Mouse (Mus musculus): ENCODE results near the gene Fhit. TPM values are rescaled to one million over a fixed set of nuclear protein-coding genes. Genes with fewer than 3 reads are reported as not detected.

Gene Fhit
- polyA plus RNA-seq, 1 experiment from 2014 or later, result 1.9 TPM

DNA sequence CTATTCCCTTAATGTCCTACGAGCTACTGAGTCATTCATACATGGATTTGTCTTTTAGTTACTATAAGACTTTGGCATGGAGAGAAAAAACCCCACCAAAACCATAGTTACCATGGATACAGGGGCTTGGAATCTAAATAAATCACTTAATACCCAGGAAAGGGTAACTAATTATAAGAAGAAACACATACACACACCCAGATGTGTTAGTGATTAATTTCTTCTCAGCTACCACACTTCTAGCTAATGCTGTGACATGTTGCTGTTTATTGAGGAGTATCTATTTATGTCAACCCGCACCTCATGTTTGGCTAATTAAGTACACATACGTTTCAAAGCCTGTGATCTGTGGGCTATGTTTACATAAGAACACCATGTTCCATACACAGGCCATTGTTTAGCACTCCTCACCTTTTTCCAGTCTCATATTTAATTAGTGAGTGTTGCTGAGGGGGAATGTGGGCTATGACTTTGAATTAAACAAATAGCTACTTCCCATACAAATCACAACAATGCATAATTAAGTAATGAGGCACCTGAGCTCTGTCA, 1373.4 kb downstream of the Fhit start:
- H3K4me3 ChIP-seq (ENCODE audit: low read depth, low read length), result no peak overlapping the region
- no peak for ATAC-seq (ENCODE audit: low read depth)
- H3K4me1 ChIP-seq (ENCODE audit: control insufficient read depth, low read depth, low read length), result no peaks in the 10 kb centered on the region
- H3K9ac ChIP-seq (ENCODE audit: low read depth, low read length), result no peak overlapping the region
- H3K9me3 ChIP-seq (replicated peaks; ENCODE audit: control insufficient read depth, low read length), result no peaks in the 10 kb centered on the region
- no peaks in the 10 kb centered on the region for H3K36me3 ChIP-seq (ENCODE audit: control insufficient read depth, insufficient read depth)
- no peak overlapping the region for H3K27ac ChIP-seq (ENCODE audit: low read length)
- no peak overlapping the region for H3K4me2 ChIP-seq (ENCODE audit: low read depth, low read length)
- 45% methylated on average over 3 of the region's 3 CpGs for WGBS (ENCODE audit: insufficient replicate concordance)
- H3K27me3 ChIP-seq (ENCODE audit: control insufficient read depth, insufficient read depth, low read depth, low read length), result no peaks in the 10 kb centered on the region

- WGBS (ENCODE audit: insufficient replicate concordance), result 47% methylated on average over 1 of the region's 1 CpGs
- Histone ChIP-seq H3K27me3 (ENCODE audit: control insufficient read depth, insufficient read depth, low read depth, low read length) (no peaks in the 10 kb centered on the region), H3K4me1 (ENCODE audit: control insufficient read depth, low read depth, low read length) (no peaks in the 10 kb centered on the region), H3K36me3 (ENCODE audit: control insufficient read depth, insufficient read depth) (no peaks in the 10 kb centered on the region), H3K4me2 (ENCODE audit: low read depth, low read length) (no peak overlapping the region), H3K4me3 (ENCODE audit: low read depth, low read length) (no peak overlapping the region), H3K9me3 (replicated peaks; ENCODE audit: control insufficient read depth, low read length) (no peaks in the 10 kb centered on the region), H3K27ac (ENCODE audit: low read length) (no peak overlapping the region), H3K9ac (ENCODE audit: low read depth, low read length) (no peak overlapping the region)
- ATAC-seq (ENCODE audit: low read depth), result no peak
Measured at GRCm38 (mm10) chr14:9787389-9787788, 1374.4 kb downstream of the Fhit start.

DNA sequence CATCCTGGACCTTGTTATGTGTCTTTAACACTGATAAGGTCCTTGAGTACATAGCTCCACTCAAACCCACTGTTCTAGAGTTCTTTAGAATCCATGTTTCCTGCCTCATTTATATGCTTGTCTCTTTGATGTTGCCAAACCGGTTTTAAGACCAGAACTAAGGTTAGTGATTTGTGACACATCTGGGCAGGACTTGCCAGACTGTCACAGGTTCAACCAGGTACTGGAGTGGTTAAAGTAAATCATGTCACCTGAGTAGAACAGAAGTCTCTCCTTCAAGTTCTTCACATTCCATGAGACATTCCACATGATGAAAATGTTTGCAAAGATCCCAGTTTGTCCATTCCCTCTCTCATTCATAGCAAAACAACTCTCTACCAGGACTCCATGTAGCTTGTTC, 1376.0 kb downstream of the Fhit start:
- no peak overlapping the region for H3K4me2 ChIP-seq (ENCODE audit: low read depth, low read length)
- H3K9ac ChIP-seq (ENCODE audit: low read depth, low read length), result no peak overlapping the region
- 18% methylated on average over 1 of the region's 1 CpGs for WGBS (ENCODE audit: insufficient replicate concordance)
- no peak overlapping the region for H3K27ac ChIP-seq (ENCODE audit: low read length)
- H3K27me3 ChIP-seq (ENCODE audit: control insufficient read depth, insufficient read depth, low read depth, low read length), result no peaks in the 10 kb centered on the region
- no peaks in the 10 kb centered on the region for H3K4me1 ChIP-seq (ENCODE audit: control insufficient read depth, low read depth, low read length)
- no peak overlapping the region for H3K4me3 ChIP-seq (ENCODE audit: low read depth, low read length)
- H3K9me3 ChIP-seq (replicated peaks; ENCODE audit: control insufficient read depth, low read length), result no peaks in the 10 kb centered on the region
- H3K36me3 ChIP-seq (ENCODE audit: control insufficient read depth, insufficient read depth), result no peaks in the 10 kb centered on the region
- no peak for ATAC-seq (ENCODE audit: low read depth)

- Histone ChIP-seq H3K4me1 (ENCODE audit: control insufficient read depth, low read depth, low read length) (no peaks in the 10 kb centered on the region), H3K9me3 (replicated peaks; ENCODE audit: control insufficient read depth, low read length) (no peaks in the 10 kb centered on the region), H3K36me3 (ENCODE audit: control insufficient read depth, insufficient read depth) (no peaks in the 10 kb centered on the region), H3K9ac (ENCODE audit: low read depth, low read length) (no peak overlapping the region), H3K27ac (ENCODE audit: low read length) (no peak overlapping the region), H3K4me3 (ENCODE audit: low read depth, low read length) (no peak overlapping the region), H3K4me2 (ENCODE audit: low read depth, low read length) (no peak overlapping the region), H3K27me3 (ENCODE audit: control insufficient read depth, insufficient read depth, low read depth, low read length) (no peaks in the 10 kb centered on the region)
- no peak for ATAC-seq (ENCODE audit: low read depth)
- 63% methylated on average over 4 of the region's 4 CpGs for WGBS (ENCODE audit: insufficient replicate concordance)
Measured at GRCm38 (mm10) chr14:9751341-9751740, 1410.5 kb downstream of the Fhit start.

DNA sequence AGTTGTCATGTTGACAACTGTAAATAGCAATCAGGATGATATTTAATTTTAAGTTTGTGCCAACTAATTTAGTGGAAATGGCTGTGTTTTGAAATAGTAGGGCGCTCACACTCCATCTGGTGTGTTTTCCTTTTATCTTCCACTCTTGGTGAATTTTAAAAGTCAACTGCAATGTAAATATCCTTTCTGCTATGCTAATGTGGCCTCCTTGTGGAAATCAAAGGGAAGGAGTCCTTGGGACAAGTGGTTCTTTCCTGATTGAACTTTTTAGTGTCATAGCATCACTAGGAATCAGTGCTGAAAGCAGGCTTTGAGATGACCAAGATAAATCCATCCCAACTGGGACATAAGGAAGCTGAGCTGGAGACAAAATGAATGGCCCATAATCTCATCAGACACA, 1413.1 kb downstream of the Fhit start:
- no peak overlapping the region for H3K4me2 ChIP-seq (ENCODE audit: low read depth, low read length)
- H3K9me3 ChIP-seq (replicated peaks; ENCODE audit: control insufficient read depth, low read length), result no peaks in the 10 kb centered on the region
- no peaks in the 10 kb centered on the region for H3K36me3 ChIP-seq (ENCODE audit: control insufficient read depth, insufficient read depth)
- H3K4me1 ChIP-seq (ENCODE audit: control insufficient read depth, low read depth, low read length), result no peaks in the 10 kb centered on the region
- 39% methylated on average over 1 of the region's 1 CpGs for WGBS (ENCODE audit: insufficient replicate concordance)
- ATAC-seq (ENCODE audit: low read depth), result no peak
- no peak overlapping the region for H3K9ac ChIP-seq (ENCODE audit: low read depth, low read length)
- no peak overlapping the region for H3K27ac ChIP-seq (ENCODE audit: low read length)
- H3K4me3 ChIP-seq (ENCODE audit: low read depth, low read length), result no peak overlapping the region
- H3K27me3 ChIP-seq (ENCODE audit: control insufficient read depth, insufficient read depth, low read depth, low read length), result no peaks in the 10 kb centered on the region

- Histone ChIP-seq H3K9me3 (replicated peaks; ENCODE audit: control insufficient read depth, low read length) (no peaks in the 10 kb centered on the region), H3K27ac (ENCODE audit: low read length) (no peak overlapping the region), H3K27me3 (ENCODE audit: control insufficient read depth, insufficient read depth, low read depth, low read length) (no peaks in the 10 kb centered on the region), H3K36me3 (ENCODE audit: control insufficient read depth, insufficient read depth) (no peaks in the 10 kb centered on the region), H3K4me1 (ENCODE audit: control insufficient read depth, low read depth, low read length) (no peaks in the 10 kb centered on the region), H3K9ac (ENCODE audit: low read depth, low read length) (no peak overlapping the region), H3K4me2 (ENCODE audit: low read depth, low read length) (no peak overlapping the region), H3K4me3 (ENCODE audit: low read depth, low read length) (no peak overlapping the region)
- ATAC-seq (ENCODE audit: low read depth), result no peak
- WGBS (ENCODE audit: insufficient replicate concordance), result 54% methylated on average over 2 of the region's 2 CpGs
Measured at GRCm38 (mm10) chr14:9721917-9722472, 1439.8 kb downstream of the Fhit start.

DNA sequence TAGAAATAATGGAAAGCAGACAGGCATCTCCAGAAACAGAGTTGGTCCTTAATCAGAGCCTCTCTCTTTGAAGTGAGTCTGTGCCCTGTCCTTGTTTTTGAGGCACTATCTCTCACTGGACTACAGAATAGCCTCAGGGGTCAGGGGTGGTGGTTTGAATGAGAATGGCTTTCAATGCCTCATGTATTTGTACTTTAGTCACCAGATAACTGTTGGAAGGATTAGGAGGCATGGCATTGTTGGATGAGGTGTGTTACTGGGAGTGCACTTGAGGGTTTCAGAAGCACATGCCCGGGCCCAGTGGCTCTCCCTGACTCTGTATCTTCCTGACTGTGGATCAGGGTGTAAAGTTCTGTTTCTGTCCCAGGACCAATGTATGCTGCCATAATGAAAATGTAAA, 1463.2 kb downstream of the Fhit start:
- H3K4me1 ChIP-seq (ENCODE audit: control insufficient read depth, low read depth, low read length), result no peaks in the 10 kb centered on the region
- no peaks in the 10 kb centered on the region for H3K36me3 ChIP-seq (ENCODE audit: control insufficient read depth, insufficient read depth)
- no peaks in the 10 kb centered on the region for H3K9me3 ChIP-seq (replicated peaks; ENCODE audit: control insufficient read depth, low read length)
- H3K4me2 ChIP-seq (ENCODE audit: low read depth, low read length), result no peak overlapping the region
- H3K4me3 ChIP-seq (ENCODE audit: low read depth, low read length), result no peak overlapping the region
- no peaks in the 10 kb centered on the region for H3K27me3 ChIP-seq (ENCODE audit: control insufficient read depth, insufficient read depth, low read depth, low read length)
- no peak overlapping the region for H3K27ac ChIP-seq (ENCODE audit: low read length)
- ATAC-seq (ENCODE audit: low read depth), result no peak
- no peak overlapping the region for H3K9ac ChIP-seq (ENCODE audit: low read depth, low read length)
- 56% methylated on average over 1 of the region's 1 CpGs for WGBS (ENCODE audit: insufficient replicate concordance)

DNA sequence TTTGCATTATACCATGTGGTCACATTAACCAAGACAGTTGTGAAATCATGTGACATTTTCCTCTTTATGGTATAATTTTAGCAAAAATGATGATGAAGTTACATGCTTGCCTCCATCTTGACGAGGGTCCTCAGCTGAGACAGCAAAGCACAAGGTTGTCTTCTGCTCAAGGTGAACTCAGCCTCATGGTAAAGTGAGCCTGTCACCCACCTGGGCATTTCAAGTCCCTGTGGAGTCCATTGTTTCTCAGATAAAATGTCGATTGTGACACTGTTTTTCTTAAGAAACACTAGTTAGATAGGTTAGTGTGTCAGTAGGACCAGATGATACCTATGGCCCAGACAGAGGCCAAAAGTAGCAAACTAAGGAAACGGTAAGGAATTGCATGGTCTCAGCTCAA, 1464.7 kb downstream of the Fhit start:
- no peaks in the 10 kb centered on the region for H3K9me3 ChIP-seq (replicated peaks; ENCODE audit: control insufficient read depth, low read length)
- H3K4me1 ChIP-seq (ENCODE audit: control insufficient read depth, low read depth, low read length), result no peaks in the 10 kb centered on the region
- no peak overlapping the region for H3K4me2 ChIP-seq (ENCODE audit: low read depth, low read length)
- no peaks in the 10 kb centered on the region for H3K27me3 ChIP-seq (ENCODE audit: control insufficient read depth, insufficient read depth, low read depth, low read length)
- H3K4me3 ChIP-seq (ENCODE audit: low read depth, low read length), result no peak overlapping the region
- no peak for ATAC-seq (ENCODE audit: low read depth)
- H3K27ac ChIP-seq (ENCODE audit: low read length), result no peak overlapping the region
- WGBS (ENCODE audit: insufficient replicate concordance), result 43% methylated on average over 3 of the region's 3 CpGs
- H3K36me3 ChIP-seq (ENCODE audit: control insufficient read depth, insufficient read depth), result no peaks in the 10 kb centered on the region
- no peak overlapping the region for H3K9ac ChIP-seq (ENCODE audit: low read depth, low read length)

- Histone ChIP-seq H3K36me3 (ENCODE audit: control insufficient read depth, insufficient read depth) (no peaks in the 10 kb centered on the region), H3K4me1 (ENCODE audit: control insufficient read depth, low read depth, low read length) (no peaks in the 10 kb centered on the region), H3K4me2 (ENCODE audit: low read depth, low read length) (no peak overlapping the region), H3K9ac (ENCODE audit: low read depth, low read length) (no peak overlapping the region), H3K9me3 (replicated peaks; ENCODE audit: control insufficient read depth, low read length) (no peaks in the 10 kb centered on the region), H3K27me3 (ENCODE audit: control insufficient read depth, insufficient read depth, low read depth, low read length) (no peaks in the 10 kb centered on the region), H3K4me3 (ENCODE audit: low read depth, low read length) (no peak overlapping the region), H3K27ac (ENCODE audit: low read length) (no peak overlapping the region)
- ATAC-seq (ENCODE audit: low read depth), result no peak
- 46% methylated on average over 4 of the region's 4 CpGs for WGBS (ENCODE audit: insufficient replicate concordance)
Measured at GRCm38 (mm10) chr14:9696004-9696403, 1465.8 kb downstream of the Fhit start.
